Mouse (Mus musculus) limb, embryonic 14.5 days (tissue): ENCODE data around the gene Celsr1. TPM values are rescaled to one million over a fixed set of nuclear protein-coding genes. Genes with fewer than 3 reads are reported as not detected.

ENCODE experiments used
- ATAC-seq: fragments of 200-750 bp; cut with Nextera tagmentation; 2 replicates; pipeline ENCODE4 v1.8.0; 2017; ENCODE audit warnings: low read depth, moderate number of reproducible peaks, moderate TSS enrichment; ENCODE audit not compliant: low FRiP score
- DNase-seq: peaks from one replicate; pipeline ENCODE4 v3.0.0-alpha.2; 2015; ENCODE audit warnings: low spot score
- H3K27ac ChIP-seq: fragments of 300-500 bp; sonication (generic); replicated peaks from 2 replicates; pipeline ENCODE4 v1.5.1; 2014; ENCODE audit warnings: low read depth, mild to moderate bottlenecking, low read length, moderate library complexity, mixed read lengths
- H3K27me3 ChIP-seq: fragments of 300-500 bp; sonication (generic); 2 replicates; pipeline ENCODE4 v1.6.1; 2014; ENCODE audit warnings: low read length, mixed read lengths; ENCODE audit not compliant: control insufficient read depth, insufficient read depth
- H3K36me3 ChIP-seq: fragments of 300-500 bp; sonication (generic); 2 replicates; pipeline ENCODE4 v1.6.1; 2014; ENCODE audit warnings: mild to moderate bottlenecking, low read length, moderate library complexity, mixed read lengths; ENCODE audit not compliant: control insufficient read depth, insufficient read depth
- H3K4me1 ChIP-seq: fragments of 300-500 bp; sonication (generic); 2 replicates; pipeline ENCODE4 v1.6.1; 2014; ENCODE audit warnings: antibody characterized with exemption, low read length, mixed read lengths; ENCODE audit not compliant: control insufficient read depth, insufficient read depth
- H3K4me2 ChIP-seq: fragments of 300-500 bp; sonication (generic); replicated peaks from 2 replicates; pipeline ENCODE4 v1.6.1; 2014; ENCODE audit warnings: low read depth, mild to moderate bottlenecking, low read length, moderate library complexity; ENCODE audit not compliant: severe bottlenecking
- H3K4me3 ChIP-seq: fragments of 300-500 bp; sonication (generic); replicated peaks from 2 replicates; pipeline ENCODE4 v1.5.1; 2014; ENCODE audit warnings: low read length
- H3K9ac ChIP-seq: fragments of 300-500 bp; sonication (generic); 2 replicates; pipeline ENCODE4 v1.6.1; 2014; ENCODE audit warnings: mild to moderate bottlenecking, low read depth, low read length, moderate library complexity; ENCODE audit not compliant: severe bottlenecking
- H3K9me3 ChIP-seq: fragments of 300-500 bp; sonication (generic); 2 replicates; pipeline ENCODE4 v1.6.1; 2016; ENCODE audit warnings: low read length; ENCODE audit not compliant: control insufficient read depth
- POLR2A ChIP-seq: fragments of 200-500 bp; IDR thresholded peaks from 2 replicates; pipeline ENCODE4 v1.8.0; 2012; ENCODE audit warnings: inconsistent platforms, mild to moderate bottlenecking, moderate library complexity, borderline replicate concordance; ENCODE audit not compliant: insufficient read depth, insufficient read length; ENCODE audit errors: extremely low read depth
- WGBS: fragments of 180-500 bp; shearing (Covaris S2); extraction: QIAGEN DNeasy Blood & Tissue Kit; methylation state at CpG from one replicate; pipeline ENCODE4 v1.1.7; 2014; 5-methylcytosine and 5-hydroxymethylcytosine counted together
- polyA plus RNA-seq, 2 experiments: library from polyadenylated mRNA; depleted of rRNA in 1 of 2; stranded (reverse) in 1 of 2; unstranded in 1 of 2; fragments of >200 nt; fragmentation: Nextera tagmentation in 1 of 2; extraction: Ambion mirVana in 1 of 2; gene quantifications; 2 replicates each; pipeline versions ENCODE4 v1.2.1 to v1.2.3; 2012 to 2014

Celsr1 gene
- polyA plus RNA-seq, 2 experiments: 6.5 to 11.8 TPM

DNA sequence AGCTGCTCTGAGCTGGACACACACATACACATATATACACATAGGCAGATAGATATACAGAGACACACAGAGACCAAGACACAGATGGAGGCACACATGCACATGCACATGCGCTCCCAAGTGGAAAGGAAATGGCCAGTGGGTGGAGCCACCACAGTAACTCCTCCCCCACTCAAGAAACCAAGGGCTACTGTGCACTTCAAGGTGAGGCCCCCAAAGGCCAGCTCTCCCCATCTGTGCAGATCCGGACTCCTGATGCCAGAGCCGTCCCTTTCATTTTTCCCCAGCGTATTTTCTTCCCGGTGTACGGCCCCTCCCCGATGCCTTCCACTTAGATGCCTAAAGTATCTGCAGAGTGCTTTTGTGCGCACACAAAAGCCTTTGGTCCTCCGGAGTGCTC, 86.0 kb downstream of the Celsr1 start:
- H3K36me3 ChIP-seq: no peaks in the 10 kb centered on the region
- H3K4me2 ChIP-seq: no peak overlapping the region
- ATAC-seq (no peak), DNase-seq (no peak)
- H3K9ac ChIP-seq: no peak overlapping the region
- no peaks in the 10 kb centered on the region for H3K9me3 ChIP-seq
- H3K4me3 ChIP-seq: no peak overlapping the region
- no peaks in the 10 kb centered on the region for H3K27me3 ChIP-seq
- no peak overlapping the region for H3K27ac ChIP-seq
- WGBS: 64% methylated on average over 9 of the region's 9 CpGs
- peaks cover 6% of the 10 kb centered on the region; the same call in 1 of the 2 replicates for H3K4me1 ChIP-seq
- TF ChIP-seq POLR2A: no peak

DNA sequence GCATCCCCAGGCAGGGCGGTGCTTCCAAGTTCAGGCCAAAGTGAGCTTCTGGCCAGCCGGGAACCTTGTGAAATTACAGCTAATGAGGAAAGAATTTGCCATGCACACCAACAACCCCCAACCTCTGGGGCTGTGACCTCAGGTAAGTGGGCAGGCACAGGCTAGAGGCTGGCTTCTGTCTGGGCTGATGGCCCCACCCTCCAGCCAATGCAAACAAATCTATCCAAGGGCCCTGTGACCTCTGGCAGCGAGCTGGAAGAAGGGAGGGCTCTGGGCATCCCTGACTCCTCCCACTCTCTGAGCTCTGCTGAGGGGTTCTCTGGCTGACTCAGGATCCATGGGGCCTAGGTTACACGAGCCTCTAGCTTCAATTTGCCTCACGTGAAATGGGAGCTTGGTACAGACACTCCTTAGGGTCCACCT, 97.9 kb downstream of the Celsr1 start:
- 0 out of 2 replicates have a peak overlapping the region, but pooled peaks have one; percentile 12 for H3K9ac ChIP-seq
- H3K27ac ChIP-seq: no peak overlapping the region
- 0 out of 2 replicates have a peak, but pooled peaks have one; percentile 34 for ATAC-seq
- no peaks in the 10 kb centered on the region for H3K36me3 ChIP-seq
- peak; percentile 10 for DNase-seq
- no peaks in the 10 kb centered on the region for H3K9me3 ChIP-seq
- no peaks in the 10 kb centered on the region for H3K27me3 ChIP-seq
- no peak for TF ChIP-seq POLR2A
- H3K4me3 ChIP-seq: no peak overlapping the region
- WGBS: 20% methylated on average over 5 of the region's 5 CpGs
- H3K4me1 ChIP-seq: no peaks in the 10 kb centered on the region
- H3K4me2 ChIP-seq: no peak overlapping the region

DNA sequence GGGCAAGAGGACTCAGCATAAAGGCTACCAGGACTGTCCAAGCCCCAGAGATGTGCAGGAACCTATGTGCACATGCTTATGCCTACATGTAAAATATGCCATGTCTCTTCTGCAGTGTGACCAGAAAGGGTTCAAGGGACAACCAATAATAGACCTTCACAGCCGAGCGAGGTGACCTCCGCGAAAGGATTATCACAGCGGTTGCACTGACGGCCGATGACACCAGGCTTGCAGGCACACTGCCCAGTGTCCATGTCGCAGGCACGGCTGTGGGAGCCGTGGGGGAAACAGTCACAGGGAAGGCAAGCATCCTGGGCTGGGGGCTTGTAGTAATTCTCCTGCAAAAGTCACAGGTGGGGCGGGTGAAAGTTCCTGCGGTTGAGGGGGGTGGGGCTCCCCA, 105.4 kb downstream of the Celsr1 start:
- H3K27me3 ChIP-seq: no peaks in the 10 kb centered on the region
- no peak for TF ChIP-seq POLR2A
- H3K9me3 ChIP-seq: no peaks in the 10 kb centered on the region
- H3K27ac ChIP-seq: no peak overlapping the region
- DNase-seq (no peak), ATAC-seq (no peak)
- peaks cover 23% of the 10 kb centered on the region for H3K36me3 ChIP-seq
- no peak overlapping the region for H3K4me3 ChIP-seq
- H3K9ac ChIP-seq: no peak overlapping the region
- 83% methylated on average over 12 of the region's 12 CpGs for WGBS
- H3K4me1 ChIP-seq: no peaks in the 10 kb centered on the region
- no peak overlapping the region for H3K4me2 ChIP-seq

DNA sequence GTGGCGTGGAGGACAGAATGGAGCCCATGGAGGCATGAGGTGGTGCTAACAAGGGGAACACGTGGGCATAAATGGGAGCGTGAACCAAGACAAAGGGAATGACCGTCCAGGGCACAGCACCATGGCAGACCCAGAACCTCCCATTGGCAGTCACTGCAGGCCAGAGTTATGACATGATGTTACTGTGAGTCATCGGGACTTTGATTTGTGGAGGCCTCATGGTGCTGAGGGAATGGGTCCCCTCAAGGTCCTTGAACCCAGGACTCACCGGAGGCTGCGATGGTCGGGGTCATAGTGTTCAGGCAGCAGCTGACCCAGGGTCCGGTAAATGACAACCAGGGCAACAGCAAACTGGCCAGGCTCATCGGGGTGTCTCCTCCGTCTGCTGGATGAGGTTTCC, 111.7 kb downstream of the Celsr1 start:
- H3K4me2 ChIP-seq: no peak overlapping the region

DNA sequence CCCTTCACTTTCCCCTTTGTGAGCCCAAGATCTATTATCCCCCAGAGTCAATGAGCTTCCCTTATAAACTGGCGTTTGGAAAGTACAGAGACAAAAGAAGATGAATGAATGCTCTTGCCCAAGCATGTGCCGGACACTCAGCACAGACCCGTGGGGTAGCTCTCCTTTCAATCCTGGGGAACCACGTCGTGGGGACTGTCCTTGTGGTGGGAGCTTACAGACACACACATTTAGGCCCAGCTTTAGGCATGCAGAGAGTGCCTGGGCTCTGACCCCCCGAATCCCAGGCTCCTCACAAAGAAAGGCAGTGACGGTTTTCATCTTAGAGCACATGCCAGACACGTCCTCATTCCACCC, 113.7 kb downstream of the Celsr1 start:
- no peak overlapping the region for H3K27ac ChIP-seq
- H3K4me3 ChIP-seq: no peak overlapping the region
- no peaks in the 10 kb centered on the region for H3K27me3 ChIP-seq
- ATAC-seq (no peak), DNase-seq (no peak)
- no peaks in the 10 kb centered on the region for H3K9me3 ChIP-seq
- WGBS: 79% methylated on average over 8 of the region's 8 CpGs
- H3K36me3 ChIP-seq: peaks cover 11% of the 10 kb centered on the region; the same call in 1 of the 2 replicates
- H3K9ac ChIP-seq: no peak overlapping the region
- TF ChIP-seq POLR2A: no peak
- no peaks in the 10 kb centered on the region for H3K4me1 ChIP-seq
- no peak overlapping the region for H3K4me2 ChIP-seq

More for the DNA sequence above, 111.7 kb downstream of the Celsr1 start:
- H3K36me3 ChIP-seq: peaks cover 12% of the 10 kb centered on the region; the same call in 1 of the 2 replicates
- ATAC-seq: no peak
- 93% methylated on average over 11 of the region's 11 CpGs for WGBS
- H3K27me3 ChIP-seq: no peaks in the 10 kb centered on the region
- H3K4me1 ChIP-seq: no peaks in the 10 kb centered on the region
- H3K4me3 ChIP-seq: no peak overlapping the region
- no peak overlapping the region for H3K27ac ChIP-seq
- DNase-seq: no peak
- no peaks in the 10 kb centered on the region for H3K9me3 ChIP-seq
- no peak overlapping the region for H3K9ac ChIP-seq
- TF ChIP-seq POLR2A: no peak
